Comparison of ENCODE assay signal across 11 mouse cellular contexts in genomic region chr2:164414581-164414980, GRCm38 (mm10). TPM values are rescaled to one million over a fixed set of nuclear protein-coding genes. Genes with fewer than 3 reads are reported as not detected.
DNase-seq lines count a peak whose midpoint lies in the region; ATAC-seq and TF ChIP-seq lines count a peak whose summit lies in the region.
"Had no signal": no experiment of that assay in that cellular context is flagged by ENCODE, and none has a peak within 500 bp of the region (broad histone marks: within the 10 kb centered on the region; RNA-seq: fewer than 3 reads in every experiment).

No protein-coding gene starts in this region.

- no peak for DNase-seq in kidney, adult 11 months
- DNase-seq in hindbrain, postnatal 0 days (ENCODE audit: low spot score), result no peak
- no peak for DNase-seq in left cerebral cortex, adult 11 months (ENCODE audit: low spot score)
- DNase-seq in embryo, embryonic 10 days (ENCODE audit: low spot score), result no peak
- DNase-seq: adrenal gland, postnatal 25 days had no signal

- H3K4me3 ChIP-seq in kidney, embryonic 14.5 days (ENCODE audit: low read length), result peak overlapping the region; percentile 17; the same call in 1 of the 2 replicates
- H3K4me3 ChIP-seq in embryonic facial prominence, embryonic 12.5 days, result peak overlapping the region; percentile 15; the same call in 1 of the 2 replicates
- no peak overlapping the region for H3K4me3 ChIP-seq in hindbrain, postnatal 0 days (ENCODE audit: low read length)
- H3K4me3 ChIP-seq in midbrain, embryonic 15.5 days, result peak overlapping the region; percentile 6; the same call in 1 of the 2 replicates

- H3K27me3 ChIP-seq in kidney, embryonic 14.5 days (ENCODE audit: control insufficient read depth, insufficient read depth, low read length), result peaks cover 20% of the 10 kb centered on the region
- H3K27me3 ChIP-seq in embryonic facial prominence, embryonic 12.5 days, result peaks cover 34% of the 10 kb centered on the region
- no peaks in the 10 kb centered on the region for H3K27me3 ChIP-seq in hindbrain, postnatal 0 days (ENCODE audit: insufficient read depth, low read length)
- H3K27me3 ChIP-seq in midbrain, embryonic 15.5 days (replicated peaks), result peaks cover 13% of the 10 kb centered on the region

- no peaks in the 10 kb centered on the region for H3K9me3 ChIP-seq in kidney, embryonic 14.5 days (ENCODE audit: control insufficient read depth, low read length)
- H3K9me3 ChIP-seq in embryonic facial prominence, embryonic 12.5 days, result no peaks in the 10 kb centered on the region
- no peaks in the 10 kb centered on the region for H3K9me3 ChIP-seq in hindbrain, postnatal 0 days (ENCODE audit: low read length)
- no peaks in the 10 kb centered on the region for H3K9me3 ChIP-seq in midbrain, embryonic 15.5 days

- peak overlapping the region; percentile 37 for H3K4me2 ChIP-seq in kidney, embryonic 14.5 days (replicated peaks; ENCODE audit: low read depth, low read length)
- peak overlapping the region; percentile 50 for H3K4me2 ChIP-seq in embryonic facial prominence, embryonic 12.5 days (replicated peaks)
- peak overlapping the region; percentile 25; the same call in 1 of the 2 replicates for H3K4me2 ChIP-seq in hindbrain, postnatal 0 days (ENCODE audit: low read depth, low read length)
- H3K4me2 ChIP-seq in midbrain, embryonic 15.5 days, result peak overlapping the region; percentile 43

- H3K4me1 ChIP-seq in kidney, embryonic 14.5 days (ENCODE audit: control insufficient read depth, insufficient read depth, low read length), result peaks cover 13% of the 10 kb centered on the region
- H3K4me1 ChIP-seq in embryonic facial prominence, embryonic 12.5 days, result peaks cover 6% of the 10 kb centered on the region; the same call in 1 of the 2 replicates
- no peaks in the 10 kb centered on the region for H3K4me1 ChIP-seq in hindbrain, postnatal 0 days (ENCODE audit: insufficient read depth, low read length)
- H3K4me1 ChIP-seq in midbrain, embryonic 15.5 days, result no peaks in the 10 kb centered on the region

- TF ChIP-seq CTCF in hindbrain, postnatal 0 days (IDR thresholded peaks at IDR 0.05; ENCODE audit: low read depth), result no peak

- H3K27ac ChIP-seq in kidney, embryonic 14.5 days (ENCODE audit: low read depth, low read length), result no peak overlapping the region
- H3K27ac ChIP-seq in embryonic facial prominence, embryonic 12.5 days, result no peak overlapping the region
- no peak overlapping the region for H3K27ac ChIP-seq in hindbrain, postnatal 0 days
- no peak overlapping the region for H3K27ac ChIP-seq in midbrain, embryonic 15.5 days

- H3K9ac ChIP-seq in kidney, embryonic 14.5 days (ENCODE audit: low read depth, low read length), result peak overlapping the region; percentile 40
- no peak overlapping the region for H3K9ac ChIP-seq in embryonic facial prominence, embryonic 12.5 days
- H3K9ac ChIP-seq in hindbrain, postnatal 0 days (replicated peaks; ENCODE audit: low read length), result no peak overlapping the region
- H3K9ac ChIP-seq in midbrain, embryonic 15.5 days, result no peak overlapping the region

- 60% methylated on average over 10 of the region's 10 CpGs for WGBS in kidney, embryonic 14.5 days
- WGBS in embryonic facial prominence, embryonic 12.5 days, result 65% methylated on average over 10 of the region's 10 CpGs
- WGBS in hindbrain, postnatal 0 days, result 72% methylated on average over 10 of the region's 10 CpGs
- WGBS in midbrain, embryonic 15.5 days, result 73% methylated on average over 10 of the region's 10 CpGs

- ATAC-seq in kidney, embryonic 14.5 days (ENCODE audit: low FRiP score, low TSS enrichment), result no peak
- ATAC-seq in embryonic facial prominence, embryonic 12.5 days (ENCODE audit: insufficient number of reproducible peaks, insufficient read depth, low FRiP score, low TSS enrichment), result no peak; the same call in 1 of the 2 replicates
- ATAC-seq in hindbrain, postnatal 0 days, result peak; percentile 7; the same call in 1 of the 2 replicates
- no peak for ATAC-seq in midbrain, embryonic 15.5 days (replicated peaks)
- ATAC-seq in megakaryocyte-erythroid progenitor cell, adult 5-6 weeks (replicated peaks; ENCODE audit: low FRiP score, low TSS enrichment, poor library complexity, severe bottlenecking), result no peak
- ATAC-seq: CD4-positive, CD25-positive, alpha-beta regulatory T cell, adult 4 months had no signal

- H3K36me3 ChIP-seq in kidney, embryonic 14.5 days (ENCODE audit: control insufficient read depth, insufficient read depth, low read length), result no peaks in the 10 kb centered on the region
- H3K36me3 ChIP-seq in embryonic facial prominence, embryonic 12.5 days, result no peaks in the 10 kb centered on the region
- no peaks in the 10 kb centered on the region for H3K36me3 ChIP-seq in hindbrain, postnatal 0 days (ENCODE audit: insufficient read depth, low read length)
- H3K36me3 ChIP-seq in midbrain, embryonic 15.5 days (replicated peaks), result no peaks in the 10 kb centered on the region

RNA-seq across cellular contexts. Expression of gene Matn4, which starts 9.6 kb away (rescaled TPM):
- 0.12 and 0.20 TPM in 2 replicates for polyA plus RNA-seq in kidney, embryonic 14.5 days (2014; fragmentation: Nextera tagmentation; extraction: Ambion mirVana)
- 36.2 and 43.9 TPM in 2 replicates for polyA plus RNA-seq in embryonic facial prominence, embryonic 12.5 days (2016; fragmentation: Nextera tagmentation; extraction: Ambion mirVana)
- total RNA-seq in hindbrain, postnatal 0 days (2014; rRNA removed), result 4.9 and 8.2 TPM in 2 replicates
- polyA plus RNA-seq in hindbrain, postnatal 0 days (2015; fragmentation: Nextera tagmentation; extraction: Ambion mirVana), result 4.7 and 5.0 TPM in 2 replicates
- polyA plus RNA-seq in midbrain, embryonic 15.5 days (2015; fragmentation: Nextera tagmentation; extraction: Ambion mirVana), result 0.65 and 0.89 TPM in 2 replicates
- not detected in 2 replicates for total RNA-seq in megakaryocyte-erythroid progenitor cell, adult 5-6 weeks (2014; fragmentation: Nextera tagmentation)
- 0.09 TPM in 1 of 2 replicates, not detected in the other for total RNA-seq in megakaryocyte-erythroid progenitor cell, adult 5-6 weeks (2017)
- polyA plus RNA-seq: CD4-positive, CD25-positive, alpha-beta regulatory T cell, adult 4 months had no signal

RNA-seq across cellular contexts. Expression of gene Rbpjl, which starts 11.6 kb away (rescaled TPM):
- not detected in 2 replicates for polyA plus RNA-seq in kidney, embryonic 14.5 days (2014; fragmentation: Nextera tagmentation; extraction: Ambion mirVana)
- 0.46 and 0.53 TPM in 2 replicates for polyA plus RNA-seq in embryonic facial prominence, embryonic 12.5 days (2016; fragmentation: Nextera tagmentation; extraction: Ambion mirVana)
- 0.22 TPM in 1 of 2 replicates, not detected in the other for total RNA-seq in hindbrain, postnatal 0 days (2014; rRNA removed)
- 0.14 and 0.21 TPM in 2 replicates for polyA plus RNA-seq in hindbrain, postnatal 0 days (2015; fragmentation: Nextera tagmentation; extraction: Ambion mirVana)
- polyA plus RNA-seq in midbrain, embryonic 15.5 days (2015; fragmentation: Nextera tagmentation; extraction: Ambion mirVana), result 0.05 TPM in 1 of 2 replicates, not detected in the other
- total RNA-seq in megakaryocyte-erythroid progenitor cell, adult 5-6 weeks (2014; fragmentation: Nextera tagmentation), result not detected in 2 replicates
- not detected in 2 replicates for total RNA-seq in megakaryocyte-erythroid progenitor cell, adult 5-6 weeks (2017)
- total RNA-seq: adrenal gland, postnatal 25 days had no signal
- polyA plus RNA-seq: CD4-positive, CD25-positive, alpha-beta regulatory T cell, adult 4 months; liver, adult 2 months had no signal

RNA-seq across cellular contexts. Expression of gene Slpi, which starts 25.7 kb away (rescaled TPM):
- 0.44 TPM in 1 of 2 replicates, not detected in the other for polyA plus RNA-seq in kidney, embryonic 14.5 days (2014; fragmentation: Nextera tagmentation; extraction: Ambion mirVana)
- 0.96 and 1.5 TPM in 2 replicates for polyA plus RNA-seq in embryonic facial prominence, embryonic 12.5 days (2016; fragmentation: Nextera tagmentation; extraction: Ambion mirVana)
- 4.3 TPM in 1 of 2 replicates, not detected in the other for total RNA-seq in hindbrain, postnatal 0 days (2014; rRNA removed)
- polyA plus RNA-seq in hindbrain, postnatal 0 days (2015; fragmentation: Nextera tagmentation; extraction: Ambion mirVana), result 0.40 and 0.82 TPM in 2 replicates
- not detected in 2 replicates for polyA plus RNA-seq in midbrain, embryonic 15.5 days (2015; fragmentation: Nextera tagmentation; extraction: Ambion mirVana)
- total RNA-seq in megakaryocyte-erythroid progenitor cell, adult 5-6 weeks (2014; fragmentation: Nextera tagmentation), result not detected in 2 replicates
- total RNA-seq in megakaryocyte-erythroid progenitor cell, adult 5-6 weeks (2017), result not detected in 2 replicates

RNA-seq across cellular contexts. Expression of gene Sdc4, which starts 29.1 kb away (rescaled TPM):
- 87.8 and 108 TPM in 2 replicates for polyA plus RNA-seq in kidney, embryonic 14.5 days (2014; fragmentation: Nextera tagmentation; extraction: Ambion mirVana)
- 42.6 and 44.4 TPM in 2 replicates for polyA plus RNA-seq in embryonic facial prominence, embryonic 12.5 days (2016; fragmentation: Nextera tagmentation; extraction: Ambion mirVana)
- total RNA-seq in hindbrain, postnatal 0 days (2014; rRNA removed), result 31.1 and 34.1 TPM in 2 replicates
- polyA plus RNA-seq in hindbrain, postnatal 0 days (2015; fragmentation: Nextera tagmentation; extraction: Ambion mirVana), result 36.7 and 39.5 TPM in 2 replicates
- polyA plus RNA-seq in midbrain, embryonic 15.5 days (2015; fragmentation: Nextera tagmentation; extraction: Ambion mirVana), result 6.7 and 7.1 TPM in 2 replicates
- total RNA-seq in megakaryocyte-erythroid progenitor cell, adult 5-6 weeks (2014; fragmentation: Nextera tagmentation), result 1.0 and 5.3 TPM in 2 replicates
- total RNA-seq in megakaryocyte-erythroid progenitor cell, adult 5-6 weeks (2017), result 0.23 and 1.3 TPM in 2 replicates

RNA-seq across cellular contexts. Expression of gene Sys1, which starts 42.2 kb away (rescaled TPM):
- 66.8 and 69.4 TPM in 2 replicates for polyA plus RNA-seq in kidney, embryonic 14.5 days (2014; fragmentation: Nextera tagmentation; extraction: Ambion mirVana)
- 65.4 and 66.8 TPM in 2 replicates for polyA plus RNA-seq in embryonic facial prominence, embryonic 12.5 days (2016; fragmentation: Nextera tagmentation; extraction: Ambion mirVana)
- 165 and 315 TPM in 2 replicates for total RNA-seq in hindbrain, postnatal 0 days (2014; rRNA removed)
- polyA plus RNA-seq in hindbrain, postnatal 0 days (2015; fragmentation: Nextera tagmentation; extraction: Ambion mirVana), result 108 and 113 TPM in 2 replicates
- polyA plus RNA-seq in midbrain, embryonic 15.5 days (2015; fragmentation: Nextera tagmentation; extraction: Ambion mirVana), result 87.9 and 90.5 TPM in 2 replicates
- 25.7 and 26.7 TPM in 2 replicates for total RNA-seq in megakaryocyte-erythroid progenitor cell, adult 5-6 weeks (2014; fragmentation: Nextera tagmentation)
- 10.9 and 16.0 TPM in 2 replicates for total RNA-seq in megakaryocyte-erythroid progenitor cell, adult 5-6 weeks (2017)
